Mouse (Mus musculus) mouse trophoblast stem cell (cell line): ENCODE measurements around the gene Notch3.
"Not testable (repeated sequence)": the region's sequence is repeated elsewhere in the genome, so short reads cannot be mapped to it uniquely, and the experiment has no call there.

ENCODE experiments used
- in situ Hi-C, 2 experiments: fragments of 300-500 bp; cut with MseI, MboI; formaldehyde crosslinking; loops; 2 replicates in 1 of 2; 3 replicates in 1 of 2; pipeline ENCODE4 v1.15.1; 2025

Gene Notch3

DNA sequence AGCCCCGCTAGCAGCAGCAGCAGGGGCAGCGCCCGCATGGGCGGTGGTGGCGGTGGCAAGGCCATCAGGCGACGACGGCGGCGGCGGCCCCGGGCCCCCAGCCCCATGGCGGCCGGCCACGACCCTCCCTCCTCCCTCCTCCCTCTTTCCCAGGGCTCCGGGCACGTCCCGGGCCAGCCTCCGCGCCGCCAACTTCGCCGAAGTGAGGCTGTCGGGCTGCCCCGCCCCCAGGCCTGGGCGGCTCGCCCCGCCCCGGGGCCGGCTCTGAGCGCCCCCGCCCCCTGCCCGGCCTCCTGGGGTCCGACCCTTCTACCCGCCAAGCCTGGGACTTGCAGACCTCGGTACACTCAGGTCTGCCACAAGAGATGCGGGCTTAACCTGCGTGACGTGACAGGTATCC lies at the start of gene Notch3:
TSS of gene Notch3 (minus strand) at position 166 of the 400 bp plus-strand sequence.
- in situ Hi-C loops: no loop called here

DNA sequence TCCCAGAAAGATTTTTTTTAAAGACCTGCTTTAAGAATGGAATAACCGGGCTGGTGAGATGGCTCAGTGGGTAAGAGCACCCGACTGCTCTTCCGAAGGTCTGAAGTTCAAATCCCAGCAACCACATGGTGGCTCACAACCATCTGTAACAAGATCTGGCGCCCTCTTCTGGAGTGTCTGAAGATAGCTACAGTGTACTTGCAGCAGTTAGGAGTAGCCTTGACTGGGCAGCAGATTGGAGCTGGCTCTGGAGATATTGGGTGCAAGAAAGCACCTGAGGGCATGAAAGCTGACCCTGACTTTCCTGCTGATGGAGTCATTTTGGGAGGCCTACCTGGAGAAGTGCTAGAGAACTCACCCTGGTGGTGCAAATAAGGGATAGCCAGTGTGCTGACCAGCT lies 48.9 kb upstream of the Notch3 start:
- in situ Hi-C loops: not testable (repeated sequence)

DNA sequence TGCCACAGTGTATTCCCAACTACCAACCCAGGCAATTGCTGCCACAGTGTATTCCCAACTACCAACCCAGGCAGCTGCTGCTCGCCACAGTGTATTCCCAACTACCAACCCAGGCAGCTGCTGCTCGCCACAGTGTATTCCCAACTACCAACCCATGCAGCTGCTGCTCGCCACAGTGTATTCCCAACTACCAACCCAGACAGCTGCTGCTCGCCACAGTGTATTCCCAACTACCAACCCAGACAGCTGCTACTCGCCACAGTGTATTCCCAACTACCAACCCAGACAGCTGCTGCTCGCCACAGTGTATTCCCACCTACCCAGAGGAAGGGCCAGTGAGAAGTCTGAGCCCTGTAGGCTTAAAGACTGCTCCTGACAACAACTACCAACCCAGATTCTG lies 44.9 kb upstream of the Notch3 start:
- in situ Hi-C loops: not testable (repeated sequence)

DNA sequence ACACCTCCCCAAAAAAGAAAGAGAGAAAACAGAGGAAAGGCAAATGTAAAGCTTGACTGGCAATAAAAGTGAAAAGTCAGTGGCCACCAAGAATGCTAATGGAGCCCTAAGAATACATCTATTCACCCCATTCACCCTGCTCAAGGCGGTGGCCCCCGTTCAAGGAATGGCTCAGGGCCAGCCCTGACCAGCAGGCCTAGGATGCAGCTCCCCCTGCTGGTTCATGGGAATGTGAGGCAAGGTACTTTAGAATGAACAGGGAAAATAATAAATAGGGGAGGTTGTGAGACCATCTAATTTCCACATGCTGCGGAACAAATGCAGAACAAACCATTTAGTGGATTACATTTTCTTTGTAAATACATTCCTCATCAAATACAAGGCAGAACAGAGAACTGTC lies 43.1 kb upstream of the Notch3 start:
- in situ Hi-C loops: no loop called here

DNA sequence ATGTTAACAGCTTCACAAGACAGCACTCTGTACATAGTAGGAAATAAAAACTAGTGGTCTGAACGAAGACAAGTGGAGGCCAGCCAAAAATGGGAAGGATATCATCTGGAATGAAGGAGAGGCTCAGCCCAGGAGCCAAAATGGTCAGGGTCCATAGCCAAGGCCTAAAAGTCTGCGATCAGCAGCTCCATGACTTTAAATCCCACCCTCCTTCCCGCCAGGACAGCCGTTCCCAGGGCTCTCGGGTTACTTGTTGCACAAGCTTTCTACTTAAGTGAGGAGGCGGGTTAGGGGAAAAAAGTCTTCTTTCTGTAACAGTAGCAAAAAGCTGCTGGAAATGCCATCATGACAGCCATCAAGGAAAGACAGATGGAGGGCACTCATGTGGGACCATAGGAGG lies 42.5 kb upstream of the Notch3 start:
- in situ Hi-C loops: no loop called here

DNA sequence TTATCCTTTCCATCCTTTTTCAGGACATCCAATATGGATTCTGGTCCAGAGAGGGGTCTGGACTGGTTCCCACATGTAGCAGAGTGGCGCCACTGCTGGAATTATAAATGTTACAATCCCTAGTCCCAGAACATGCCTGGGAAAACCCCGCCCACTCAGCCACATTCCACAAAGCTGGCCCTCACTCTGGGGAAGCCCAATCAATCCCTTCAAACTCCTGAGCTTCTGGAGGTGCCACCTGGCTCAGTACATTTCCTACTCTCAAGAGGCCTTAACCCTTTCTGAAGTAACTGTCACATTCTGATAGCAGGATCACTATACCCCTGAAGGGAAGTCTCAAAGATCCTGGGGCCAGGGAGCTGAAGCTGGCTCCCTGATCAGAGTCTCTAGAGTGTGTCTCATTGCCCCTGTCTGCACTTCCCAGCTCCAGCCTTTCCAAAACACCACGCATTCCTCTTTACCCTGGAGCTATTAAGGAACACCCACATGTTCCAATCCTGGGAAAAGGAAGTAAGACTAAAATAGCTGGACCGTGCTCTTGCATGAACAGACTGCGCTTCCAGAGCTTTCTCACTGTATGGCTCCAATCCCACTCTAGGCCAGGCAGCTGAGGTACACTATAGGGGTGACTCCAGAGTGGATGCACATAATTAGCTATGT lies 41.1 kb upstream of the Notch3 start:
- in situ Hi-C loops: no loop called here

DNA sequence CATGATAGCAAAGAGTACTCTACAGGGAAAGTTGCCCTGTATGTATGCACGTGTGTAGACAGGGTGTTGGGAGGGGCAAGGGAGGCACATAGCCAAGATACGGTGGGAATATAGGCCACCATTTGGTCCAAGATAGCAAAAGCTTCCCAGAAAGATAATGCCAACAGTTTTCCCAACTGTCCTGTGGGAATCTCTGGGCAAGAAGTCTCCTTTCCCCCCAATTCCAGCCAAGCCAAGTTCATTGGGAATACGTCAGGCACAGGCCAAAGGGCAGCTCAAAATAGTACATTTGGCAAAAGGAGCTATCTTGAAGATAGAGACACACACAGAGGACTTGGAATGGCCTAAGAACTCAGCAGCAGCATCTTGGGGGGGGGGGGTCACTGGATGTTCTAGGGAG lies 38.7 kb upstream of the Notch3 start:
- in situ Hi-C loops: no loop called here

DNA sequence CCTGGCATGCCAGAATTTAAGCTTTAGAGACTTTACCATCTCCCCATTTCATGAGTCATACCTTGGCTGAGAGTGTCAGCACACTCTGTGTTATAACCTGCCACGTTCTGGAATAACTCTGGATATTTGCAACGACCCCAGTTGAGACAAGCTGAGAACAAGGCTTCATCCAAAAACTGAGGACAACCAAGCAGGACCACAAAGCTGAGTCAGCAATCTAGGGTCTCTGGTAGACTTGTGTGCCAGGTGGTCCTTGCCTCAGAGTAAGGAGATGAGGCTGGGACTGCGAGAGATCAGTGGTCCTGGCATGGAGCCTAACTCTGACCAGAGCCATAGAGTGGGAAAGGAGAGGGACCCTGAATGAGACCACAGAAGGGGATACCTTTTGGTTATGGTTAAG lies 36.3 kb upstream of the Notch3 start:
- in situ Hi-C loops: no loop called here

DNA sequence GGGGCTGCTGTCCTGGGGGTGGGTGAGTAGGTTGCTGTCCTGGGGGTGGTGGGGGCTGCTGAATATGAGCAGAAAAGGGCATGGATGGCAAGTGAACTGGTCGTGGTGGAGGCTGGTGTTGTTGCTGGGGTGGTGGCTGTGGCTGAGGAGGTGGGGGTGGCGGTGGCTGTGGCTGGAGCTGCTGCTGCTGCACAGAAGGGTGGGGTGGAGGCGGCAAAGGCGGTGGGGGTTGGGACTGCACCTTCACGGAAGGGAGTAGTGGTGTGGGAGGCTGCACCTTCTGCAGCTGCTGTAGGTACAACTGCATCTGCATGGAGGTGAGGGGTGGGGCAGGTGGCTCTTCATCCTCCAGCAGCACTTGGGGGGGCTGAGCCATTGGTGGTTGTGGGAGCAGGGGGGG lies 34.4 kb upstream of the Notch3 start:
- in situ Hi-C loops: no loop called here

DNA sequence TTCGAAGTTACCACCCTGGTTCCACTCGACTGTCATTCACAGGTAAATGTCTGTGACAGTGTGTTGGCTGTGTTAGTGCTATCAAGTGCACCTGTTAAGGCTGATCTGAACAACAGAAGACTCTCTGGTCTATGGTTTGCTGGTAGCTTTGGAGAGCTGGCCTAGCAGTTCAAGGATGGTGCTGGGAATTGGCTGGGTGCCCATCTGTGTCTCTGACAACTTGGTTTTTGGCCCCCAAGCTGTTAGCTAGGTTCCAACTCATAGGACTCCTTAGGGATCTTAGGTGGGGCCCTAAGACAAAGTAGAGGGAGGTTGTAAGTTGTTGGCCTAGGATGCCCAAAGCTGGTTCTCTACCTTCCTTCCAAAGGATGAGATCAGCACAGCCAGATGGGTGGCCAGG lies 33.1 kb upstream of the Notch3 start:
- in situ Hi-C loops: no loop called here

DNA sequence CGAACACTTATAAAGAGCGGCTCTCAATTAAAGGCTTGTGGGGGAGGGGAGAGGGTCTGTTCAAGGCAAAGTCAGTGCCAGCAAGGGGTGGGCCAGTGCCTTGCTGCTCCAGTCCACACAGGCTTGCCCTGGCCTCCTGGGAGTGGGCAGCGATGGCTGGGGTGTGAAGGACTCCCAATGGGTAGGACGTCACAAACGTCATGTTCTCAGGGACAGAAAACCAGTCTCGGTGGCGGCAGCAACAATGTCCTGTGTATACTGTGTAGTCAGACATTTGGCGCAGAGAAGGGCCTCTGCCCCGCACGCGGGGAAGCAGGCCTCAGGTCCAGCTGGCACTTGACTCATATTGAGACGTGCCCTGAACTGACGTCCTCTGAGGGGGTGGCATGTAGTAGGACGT lies 30.5 kb upstream of the Notch3 start:
- in situ Hi-C loops: no loop called here

DNA sequence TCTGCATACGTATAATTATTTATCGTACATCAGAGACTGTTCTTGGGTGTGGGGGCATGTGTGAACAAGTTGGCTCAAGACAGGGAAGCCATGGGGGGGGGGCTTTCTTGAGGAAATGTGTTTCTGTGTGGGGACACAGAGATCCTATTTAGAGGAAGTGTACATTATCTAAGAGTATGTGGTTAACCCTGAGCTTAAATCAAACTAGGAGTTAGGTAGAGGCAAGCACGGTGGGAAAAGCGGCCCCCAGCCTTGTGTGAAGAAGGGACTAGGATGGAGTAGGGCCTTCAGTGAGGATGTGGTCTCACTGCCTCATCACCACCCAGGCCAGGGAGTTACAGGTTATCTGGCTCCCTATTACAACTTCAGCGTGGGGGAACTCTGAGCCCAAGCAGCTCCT lies 29.1 kb upstream of the Notch3 start:
- in situ Hi-C loops: no loop called here

DNA sequence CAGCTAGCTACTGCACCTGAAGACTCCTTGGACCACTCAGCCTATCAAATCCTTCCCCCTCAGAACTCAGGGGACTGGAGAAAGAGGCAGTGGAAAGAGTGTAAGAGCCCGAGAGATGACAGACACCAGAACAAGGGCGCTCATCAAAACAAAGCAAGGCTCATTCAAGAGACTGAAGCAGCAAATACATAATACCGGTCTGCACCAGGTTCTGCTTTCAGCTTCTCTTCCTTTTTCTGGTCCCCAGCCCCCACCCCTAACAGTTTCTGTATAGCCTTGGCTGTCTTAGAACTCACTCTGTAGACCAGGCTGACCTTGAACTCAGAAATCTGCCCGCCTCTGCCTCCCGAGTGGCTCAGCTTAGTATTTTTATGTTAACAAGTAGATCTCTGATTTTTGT lies 26.4 kb upstream of the Notch3 start:
- in situ Hi-C loops: no loop called here

DNA sequence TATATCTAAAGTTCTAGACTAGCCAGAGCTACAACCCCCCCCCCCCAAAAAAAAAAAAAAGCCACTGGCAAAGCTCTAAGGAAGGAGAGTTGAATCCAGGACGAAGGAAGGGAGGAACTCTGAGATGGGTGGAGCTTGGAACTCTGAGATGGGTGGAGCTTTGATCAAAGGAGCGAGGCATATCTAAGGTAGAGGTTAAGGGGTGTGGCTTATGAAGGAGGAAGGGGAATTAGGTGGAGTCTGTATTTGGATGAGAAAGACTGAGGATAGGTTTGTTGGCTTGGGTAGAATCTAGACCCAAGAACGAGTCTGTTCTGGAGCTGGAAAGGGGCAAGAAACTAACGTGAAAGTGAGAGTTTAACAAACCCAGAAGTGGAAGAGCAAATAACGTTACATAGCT lies 23.2 kb upstream of the Notch3 start:
- in situ Hi-C loops: no loop called here

DNA sequence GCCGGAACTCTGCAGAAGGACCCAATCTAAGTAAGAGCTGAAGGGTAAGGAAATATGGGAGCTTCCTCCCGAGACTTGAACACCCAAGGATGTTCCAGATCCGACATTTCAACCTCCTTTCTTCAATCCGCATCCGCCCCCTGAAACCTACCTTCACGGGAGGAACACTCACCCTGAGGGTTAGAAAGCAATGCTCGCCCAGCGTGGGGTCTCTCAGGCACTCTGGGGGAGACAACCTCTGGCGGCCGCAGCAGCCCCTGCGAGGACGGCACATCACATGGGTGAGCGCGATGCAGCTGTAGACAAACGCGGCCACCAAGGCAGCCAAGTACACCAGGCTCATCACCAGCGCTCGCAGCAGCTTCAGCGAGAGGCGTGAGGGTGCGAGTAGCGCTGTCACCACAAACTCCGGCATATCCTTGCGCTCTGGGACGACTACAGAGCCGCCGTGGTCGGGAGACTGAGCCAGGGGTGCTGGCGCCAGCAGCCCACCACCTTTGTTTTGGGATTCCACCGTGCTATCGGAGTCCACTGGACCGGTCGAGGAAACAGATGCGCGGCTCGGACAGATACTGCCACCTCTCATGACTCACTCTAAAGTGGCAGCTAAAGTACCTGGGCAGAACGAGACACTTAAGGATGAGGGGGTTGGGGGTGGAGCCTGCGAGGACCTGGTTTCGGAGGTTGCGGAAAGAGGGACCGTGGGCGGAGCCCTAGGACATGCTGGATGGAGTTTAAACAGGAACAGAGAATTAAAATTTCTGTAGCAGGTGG lies 22.4 kb upstream of the Notch3 start, which contains the start of gene Ephx3:
TSS of gene Ephx3 (minus strand) at position 687 of the 774 bp plus-strand sequence.
- in situ Hi-C loops: no loop called here

DNA sequence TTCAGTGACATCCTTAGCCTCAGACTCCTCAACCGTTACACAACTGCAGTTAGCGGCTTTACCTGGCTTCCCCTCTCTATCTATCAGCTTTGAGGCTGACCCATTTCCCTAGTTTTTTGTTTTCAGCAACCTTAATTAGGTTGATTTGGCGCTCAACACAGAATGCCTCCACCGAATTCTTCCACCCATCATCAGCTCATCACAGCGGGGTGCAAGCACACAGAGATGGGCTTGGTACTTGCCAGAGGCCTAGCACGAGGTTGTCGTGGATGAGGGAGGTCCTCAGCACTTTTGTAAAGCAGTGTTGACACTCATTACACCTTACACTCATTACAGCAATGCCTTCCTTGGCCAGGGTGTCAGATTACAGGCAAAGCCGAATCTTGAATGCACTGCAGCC lies 16.4 kb upstream of the Notch3 start:
- in situ Hi-C loops: no loop called here

DNA sequence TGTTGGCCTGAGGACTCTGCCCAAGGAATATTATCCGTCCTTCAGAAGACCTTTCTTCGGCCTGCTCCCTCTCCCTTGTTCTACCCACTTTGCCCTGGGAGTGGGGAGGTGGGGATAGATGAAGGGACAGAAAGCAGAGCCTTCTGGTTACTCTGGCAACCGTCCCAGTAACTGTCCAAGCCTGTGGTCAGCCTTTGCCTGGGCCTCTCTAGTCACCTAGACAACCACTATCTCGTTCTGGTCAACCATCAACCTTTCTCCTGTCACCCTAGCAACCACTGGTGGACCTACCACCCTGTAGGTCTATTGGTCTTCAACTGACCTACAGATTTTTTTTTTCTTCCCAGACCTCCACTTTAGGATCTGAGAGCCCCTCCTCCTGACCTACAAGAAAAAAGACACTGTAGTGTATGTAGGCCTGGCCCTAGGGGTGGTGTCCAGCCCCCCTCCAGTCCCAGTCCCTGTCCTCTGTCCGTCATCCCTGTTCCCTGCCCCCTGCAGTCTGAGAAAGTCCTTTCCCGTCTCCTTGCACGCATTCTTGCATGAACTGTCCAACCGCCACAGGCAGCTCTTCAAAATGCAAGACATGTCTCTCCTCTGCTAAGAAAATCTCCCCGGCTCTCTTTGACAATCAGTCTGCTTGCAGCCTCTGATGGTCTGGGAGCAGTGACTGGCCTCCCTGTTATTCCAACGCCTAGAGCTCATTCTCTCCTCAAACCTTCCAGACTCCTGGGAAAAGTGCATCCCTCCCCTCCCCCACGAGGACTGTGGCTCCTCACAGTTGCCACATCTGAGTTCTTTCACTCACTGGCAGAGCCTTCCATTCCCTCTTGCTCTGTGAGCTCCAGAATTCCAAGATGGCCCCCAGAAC lies 13.2 kb upstream of the Notch3 start:
- in situ Hi-C loops: no loop called here

DNA sequence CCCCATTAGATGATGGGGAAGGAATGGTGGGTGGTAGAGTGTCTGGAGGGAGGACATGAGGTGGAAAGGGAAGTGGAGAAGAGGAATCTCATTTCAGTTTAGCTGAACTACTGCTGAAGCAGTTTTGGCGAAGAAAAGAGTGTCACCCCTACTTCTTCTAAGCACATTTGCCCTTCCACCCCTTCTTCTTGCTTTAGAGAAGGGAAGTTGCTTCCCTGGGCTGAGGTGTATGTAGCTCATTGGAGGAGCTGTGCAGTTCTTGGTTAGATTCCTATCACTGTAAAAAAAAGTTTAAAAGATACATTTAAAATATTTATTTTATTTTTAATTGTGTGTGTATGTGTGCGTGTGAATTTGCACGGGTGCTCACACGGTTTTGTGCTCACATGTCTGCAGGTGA lies 10.3 kb upstream of the Notch3 start:
- in situ Hi-C loops: no loop called here

DNA sequence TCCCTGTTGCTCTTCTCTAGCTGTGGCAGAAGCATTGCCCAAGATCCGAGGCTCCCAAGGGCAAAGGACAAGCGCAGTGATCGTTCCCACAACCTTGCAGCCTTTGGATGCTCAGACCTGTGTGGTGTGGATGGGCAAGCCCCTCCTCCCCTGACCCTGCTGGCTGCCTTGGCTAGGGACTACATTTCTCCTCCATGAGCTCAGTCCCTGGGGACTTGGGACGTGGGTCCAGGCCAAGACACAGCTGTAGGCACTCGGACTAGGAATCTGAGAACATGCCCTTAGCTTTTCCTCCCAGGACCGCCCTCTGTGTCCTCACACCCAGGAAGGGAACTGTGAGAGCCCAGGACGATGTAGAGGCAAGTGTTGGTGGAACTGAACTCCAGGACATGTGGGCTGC lies 6.5 kb upstream of the Notch3 start:
- in situ Hi-C loops: no loop called here

DNA sequence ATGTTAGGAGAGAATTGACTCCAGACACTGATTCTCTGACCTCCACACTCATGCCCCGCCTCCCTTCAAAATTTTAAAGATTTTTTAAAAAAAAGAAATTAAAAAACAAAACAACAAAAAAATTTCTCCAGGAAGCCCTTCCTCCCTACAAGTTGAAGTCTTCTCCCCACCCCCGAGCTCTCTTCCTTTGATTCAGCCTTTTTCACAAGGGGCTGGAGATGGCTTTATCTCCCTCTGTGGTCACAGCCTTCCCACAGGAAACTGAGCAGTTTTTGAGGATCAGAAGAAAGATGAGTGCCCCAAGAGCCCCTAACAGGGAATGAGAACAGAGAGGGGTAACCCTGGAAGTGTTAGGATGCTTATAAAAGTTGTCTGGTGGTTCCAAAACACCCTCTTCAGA lies 5.8 kb upstream of the Notch3 start:
- in situ Hi-C loops: no loop called here

DNA sequence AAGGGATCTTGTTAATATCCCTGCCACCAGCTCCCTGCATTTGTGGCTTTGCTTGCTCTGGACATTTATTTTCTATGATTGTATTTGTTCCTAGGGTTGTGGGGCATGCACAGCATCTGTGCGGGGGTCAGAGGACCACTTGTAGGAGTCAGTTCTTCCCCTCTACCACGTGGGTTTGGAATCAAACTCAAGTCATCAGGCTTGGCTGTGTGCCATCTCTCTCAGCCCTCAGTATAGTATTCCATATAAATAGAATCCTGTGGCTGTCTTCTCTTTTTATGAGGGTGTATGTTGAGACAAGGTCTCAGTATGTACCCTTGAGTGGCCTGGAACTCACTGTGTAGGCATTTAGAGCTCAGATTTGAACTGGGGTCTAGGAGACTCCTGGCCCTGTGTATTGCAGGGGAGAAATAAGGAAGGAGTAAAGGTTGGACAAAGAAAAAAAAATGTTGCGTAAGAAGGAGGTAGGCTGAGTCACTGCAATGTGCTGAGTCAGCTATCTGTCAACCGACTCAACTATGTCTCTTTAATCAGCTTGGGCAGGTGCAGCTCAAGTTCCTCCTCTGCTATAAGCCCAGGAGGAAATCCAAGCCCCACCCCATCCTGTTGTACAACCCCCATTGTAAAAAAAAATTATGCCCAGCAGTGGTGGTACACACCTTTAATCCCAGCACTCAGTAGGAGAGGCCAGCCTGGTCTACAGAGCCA lies 3.0 kb upstream of the Notch3 start:
- in situ Hi-C loops: no loop called here
